Mouse (Mus musculus) erythroblast, embryonic 14.5 days (primary cell): ENCODE results near the gene St6galnac1.

Experiments used
- GATA1 ChIP-seq: IDR thresholded peaks from 2 replicates; pipeline ENCODE4 v1.6.1; 2012; ENCODE audit warnings: low read length, inconsistent platforms, mixed read lengths
- TAL1 ChIP-seq: IDR thresholded peaks from 3 replicates; pipeline ENCODE4 v1.6.1; 2012; ENCODE audit warnings: low read length, inconsistent platforms, mixed read lengths

DNA sequence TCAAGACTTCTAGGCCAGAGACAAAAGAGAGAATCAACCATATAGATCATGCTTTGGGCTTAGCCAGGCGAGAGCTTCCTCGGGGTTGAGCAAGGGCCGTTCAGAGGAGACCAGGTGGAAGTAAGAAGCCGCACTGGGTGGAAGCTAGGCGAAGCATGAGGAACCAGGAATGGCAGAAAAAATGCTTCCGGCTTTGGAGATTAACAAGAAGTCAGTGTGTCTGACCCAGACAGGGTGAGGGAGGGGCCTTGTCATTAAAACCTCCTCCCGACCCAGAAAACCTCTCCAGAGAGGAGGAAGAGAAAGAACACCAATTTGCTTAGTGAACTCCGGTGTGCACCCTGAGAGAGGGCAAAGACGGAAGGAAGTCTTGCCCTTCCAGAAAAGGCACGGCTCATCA lies 8.9 kb upstream of the St6galnac1 start:
- TF ChIP-seq TAL1: no peak
- TF ChIP-seq GATA1: no peak
